Mouse (Mus musculus): ENCODE results near the gene Pax1.

Pax1 gene

GRCm38 (mm10) chr2:147372947-147373666, 11.4 kb downstream of the Pax1 start:
- DNase-seq (ENCODE audit: low spot score), result no peak

DNA sequence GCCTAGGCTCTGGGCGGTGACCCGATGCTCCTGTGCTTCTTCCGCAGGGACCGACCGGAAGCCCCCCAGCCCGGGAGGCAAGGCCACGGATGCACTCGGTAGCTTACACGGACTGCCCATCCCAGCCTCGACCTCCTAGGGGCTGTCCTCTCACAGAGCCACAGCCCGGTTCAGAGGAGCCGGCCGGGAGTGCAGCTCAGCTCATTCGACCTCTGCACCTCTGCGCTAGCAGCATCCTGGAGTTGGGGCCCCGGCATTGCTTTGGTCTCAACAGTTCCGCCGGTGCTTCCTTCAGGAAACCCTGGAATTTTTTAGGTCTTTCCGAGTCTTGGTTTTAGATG, 11.9 kb downstream of the Pax1 start:
- no peak for DNase-seq (ENCODE audit: low spot score)

GRCm38 (mm10) chr2:147374245-147374644, 12.5 kb downstream of the Pax1 start:
- no peak for DNase-seq (ENCODE audit: low spot score)

GRCm38 (mm10) chr2:147375019-147375715, 13.4 kb downstream of the Pax1 start:
- DNase-seq (ENCODE audit: low spot score), result no peak

- DNase-seq (ENCODE audit: low spot score), result no peak
Measured at GRCm38 (mm10) chr2:147378934-147379333, 17.2 kb downstream of the Pax1 start.

DNA sequence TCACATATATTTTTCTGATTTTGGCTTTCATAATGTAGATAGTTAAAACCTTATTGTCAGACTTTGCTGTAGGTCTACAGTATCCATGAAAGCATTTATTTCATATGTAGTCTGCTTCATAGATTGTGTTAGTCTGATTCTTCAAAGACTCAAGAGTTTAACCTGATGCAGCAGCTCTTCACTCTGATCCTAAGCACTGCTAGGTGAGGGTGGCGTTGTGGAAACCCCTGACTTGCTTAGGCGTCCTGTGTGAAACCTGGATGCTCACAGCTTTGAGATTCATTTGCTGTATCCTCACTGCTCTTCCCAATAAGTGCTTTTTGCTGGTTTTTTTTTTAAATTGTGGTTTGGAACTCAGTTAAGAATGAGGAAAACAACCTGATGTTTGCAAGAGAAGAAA, 21.6 kb downstream of the Pax1 start:
- no peak for DNase-seq (ENCODE audit: low spot score)

- no peak for DNase-seq (ENCODE audit: low spot score)
Measured at GRCm38 (mm10) chr2:147386949-147387348, 25.2 kb downstream of the Pax1 start.

DNA sequence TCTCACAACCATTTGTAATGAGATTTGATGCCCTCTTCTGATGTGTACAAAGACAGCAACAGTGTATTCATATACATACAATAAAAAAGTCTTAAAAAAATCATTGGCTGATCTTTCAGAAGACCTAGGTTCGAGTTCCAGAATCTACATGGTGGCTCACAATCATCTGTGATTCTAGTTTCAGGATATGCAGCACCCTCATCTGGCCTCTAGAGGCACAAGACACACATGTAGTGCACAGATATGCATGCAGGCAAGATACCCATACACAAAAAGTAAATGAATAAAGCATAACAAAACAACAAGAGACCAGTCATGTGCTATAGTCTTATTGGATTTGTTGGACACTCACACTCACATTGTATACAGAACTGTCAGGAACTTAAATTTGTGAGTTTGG, 47.6 kb downstream of the Pax1 start:
- DNase-seq (ENCODE audit: low spot score), result no peak

DNA sequence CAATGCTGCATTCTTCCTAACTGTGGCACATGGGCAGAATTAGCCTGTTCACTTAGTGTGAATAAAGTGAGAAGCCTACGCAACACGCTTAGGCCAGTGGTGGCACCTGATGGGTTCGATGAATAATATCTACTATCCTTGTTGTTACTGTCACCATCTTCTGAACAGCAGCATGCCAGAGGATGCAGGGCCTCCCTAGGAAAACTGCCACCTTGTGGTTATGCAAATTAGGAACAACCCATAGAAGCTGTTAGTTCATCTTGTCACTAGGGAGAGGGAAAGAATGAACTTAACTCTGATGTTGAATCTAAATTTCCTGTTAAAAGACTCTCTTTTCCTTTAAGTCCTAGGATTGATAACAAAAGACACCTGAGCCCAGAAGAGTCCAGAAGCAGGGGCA, 53.3 kb downstream of the Pax1 start:
- DNase-seq (ENCODE audit: low spot score), result no peak

GRCm38 (mm10) chr2:147424582-147425255, 63.0 kb downstream of the Pax1 start:
- DNase-seq (ENCODE audit: low spot score), result no peak

DNA sequence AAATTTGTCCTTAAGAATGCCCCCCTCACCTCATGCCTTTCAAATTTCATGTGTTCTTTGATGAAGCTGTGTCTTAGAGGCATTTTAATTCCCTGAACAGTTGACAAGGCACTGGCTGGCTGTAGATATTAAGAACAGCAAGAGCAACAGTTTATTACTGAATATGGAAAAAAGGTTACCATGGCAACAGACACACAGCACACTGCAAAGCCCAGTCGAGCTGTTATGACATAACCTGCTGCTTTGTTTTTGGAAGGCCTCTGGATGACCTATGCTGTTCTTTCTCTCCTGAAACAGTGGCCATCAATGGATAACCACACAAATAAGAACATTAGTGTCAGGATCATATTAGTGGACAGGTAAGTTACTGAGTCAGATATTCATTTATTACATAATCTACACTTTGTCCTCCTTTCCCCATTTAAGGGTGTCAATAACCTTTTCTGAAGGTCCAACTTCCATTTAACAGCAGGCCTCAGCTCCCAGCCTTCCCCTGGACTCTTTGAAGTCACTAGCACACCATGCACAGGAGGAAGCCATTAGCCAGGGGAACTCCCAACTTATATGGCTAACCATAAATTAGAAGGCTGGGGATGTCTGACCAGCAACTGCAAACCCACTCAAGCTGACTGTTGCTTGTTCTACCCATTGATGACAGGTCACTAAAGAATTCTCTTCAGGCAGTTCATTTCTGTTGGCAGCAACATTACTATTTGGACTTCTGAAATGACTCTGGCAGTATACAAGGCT, 68.1 kb downstream of the Pax1 start:
- no peak for DNase-seq (ENCODE audit: low spot score)

DNA sequence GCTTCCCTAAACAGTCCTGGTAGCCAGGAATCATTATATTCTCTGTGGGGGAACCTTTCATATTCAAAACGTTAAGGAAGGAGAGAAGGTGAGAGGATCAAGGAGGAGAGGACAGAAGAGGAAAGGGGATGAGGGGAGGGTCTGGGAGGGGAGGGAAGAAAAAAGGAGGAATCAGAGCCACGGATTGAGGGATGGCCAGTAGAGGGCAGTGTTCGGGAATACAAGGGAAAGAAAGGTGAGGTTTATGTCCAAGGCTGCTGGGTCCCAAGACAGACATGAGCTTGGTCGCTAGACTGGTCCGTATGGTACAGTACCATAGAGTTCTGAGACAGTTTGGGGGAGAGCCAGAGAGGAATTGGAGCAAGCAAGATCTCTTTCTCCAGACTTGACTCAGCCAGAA, 71.4 kb downstream of the Pax1 start:
- DNase-seq (ENCODE audit: low spot score), result no peak

Data from urinary bladder, postnatal 10 days (tissue).